Mouse (Mus musculus): ENCODE data around the gene Ciz1. TPM values are rescaled to one million over a fixed set of nuclear protein-coding genes. Genes with fewer than 3 reads are reported as not detected.

Gene Ciz1
- polyA plus RNA-seq, 1 experiment from 2014 or later: 38.4 TPM

GRCm38 (mm10) chr2:32310096-32310845, 41.9 kb upstream of the Ciz1 start:
- 80% methylated on average over 18 of the region's 18 CpGs for WGBS

GRCm38 (mm10) chr2:32311443-32312317, 40.4 kb upstream of the Ciz1 start:
- peak overlapping the region; percentile 98 for H3K4me2 ChIP-seq (ENCODE audit: low read depth, low read length)
- H3K9me3 ChIP-seq (replicated peaks; ENCODE audit: control insufficient read depth, low read length): no peaks in the 10 kb centered on the region
- no peak for ATAC-seq (replicated peaks; ENCODE audit: extremely low read depth, insufficient read depth, low FRiP score)
- H3K27ac ChIP-seq (ENCODE audit: low read length): no peak overlapping the region
- no peaks in the 10 kb centered on the region for H3K36me3 ChIP-seq (ENCODE audit: control insufficient read depth, insufficient read depth)
- 12% methylated on average over 34 of the region's 42 CpGs for WGBS
- peaks cover 14% of the 10 kb centered on the region for H3K27me3 ChIP-seq (ENCODE audit: control insufficient read depth, insufficient read depth, low read length)
- peaks cover 18% of the 10 kb centered on the region for H3K4me1 ChIP-seq (ENCODE audit: control insufficient read depth, insufficient read depth, low read length)
- peak overlapping the region; percentile 76 for H3K9ac ChIP-seq (ENCODE audit: low read length)
- H3K4me3 ChIP-seq (ENCODE audit: low read length): peak overlapping the region; percentile 61

More at GRCm38 (mm10) chr2:32310096-32310845, 41.9 kb upstream of the Ciz1 start:
- no peak overlapping the region for H3K4me3 ChIP-seq (ENCODE audit: low read length)
- no peak for ATAC-seq (replicated peaks; ENCODE audit: extremely low read depth, insufficient read depth, low FRiP score)
- H3K27me3 ChIP-seq (ENCODE audit: control insufficient read depth, insufficient read depth, low read length): peaks cover 12% of the 10 kb centered on the region; the same call in 1 of the 2 replicates
- H3K9me3 ChIP-seq (replicated peaks; ENCODE audit: control insufficient read depth, low read length): no peaks in the 10 kb centered on the region
- H3K36me3 ChIP-seq (ENCODE audit: control insufficient read depth, insufficient read depth): peaks cover 14% of the 10 kb centered on the region
- H3K27ac ChIP-seq (ENCODE audit: low read length): no peak overlapping the region
- H3K4me1 ChIP-seq (ENCODE audit: control insufficient read depth, insufficient read depth, low read length): peaks cover 9% of the 10 kb centered on the region
- no peak overlapping the region for H3K4me2 ChIP-seq (ENCODE audit: low read depth, low read length)
- no peak overlapping the region for H3K9ac ChIP-seq (ENCODE audit: low read length)

DNA sequence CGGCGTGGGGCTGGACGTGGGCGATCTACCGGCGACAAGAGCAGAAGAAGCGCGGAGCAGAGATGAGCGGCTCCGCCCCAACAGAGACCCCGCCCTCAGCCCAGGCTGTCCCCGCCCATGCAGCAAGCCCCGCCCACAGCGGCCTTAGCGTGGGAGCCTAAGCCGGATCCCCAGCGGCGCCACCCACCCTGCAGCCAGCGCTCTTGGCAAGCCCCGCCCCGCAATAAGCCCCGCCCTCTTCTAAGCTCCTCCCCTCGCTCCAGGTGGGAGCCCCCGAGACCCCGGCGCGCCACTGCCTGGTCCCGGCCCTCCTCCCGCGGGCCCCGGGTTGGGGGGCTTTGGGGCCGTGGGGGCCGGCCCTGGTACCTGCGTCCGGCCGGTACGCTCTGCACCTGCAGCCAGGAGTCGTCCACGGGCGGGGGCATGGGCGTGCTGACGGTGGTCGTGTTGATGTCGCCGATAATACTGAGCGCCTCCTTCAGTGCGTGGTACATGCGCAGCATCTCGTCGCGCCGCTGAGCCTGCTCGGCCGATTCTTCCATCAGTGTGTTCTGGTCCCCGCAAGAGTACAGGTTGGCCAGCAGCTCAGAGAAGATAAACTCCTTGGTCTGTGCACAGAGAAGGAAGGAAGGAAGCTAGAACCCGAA, 39.7 kb upstream of the Ciz1 start:
- no peaks in the 10 kb centered on the region for H3K36me3 ChIP-seq (ENCODE audit: control insufficient read depth, insufficient read depth)
- H3K4me1 ChIP-seq (ENCODE audit: control insufficient read depth, insufficient read depth, low read length): peaks cover 22% of the 10 kb centered on the region
- H3K4me2 ChIP-seq (ENCODE audit: low read depth, low read length): peak overlapping the region; percentile 98
- ATAC-seq (replicated peaks; ENCODE audit: extremely low read depth, insufficient read depth, low FRiP score): peak; percentile 82
- peaks cover 17% of the 10 kb centered on the region for H3K27me3 ChIP-seq (ENCODE audit: control insufficient read depth, insufficient read depth, low read length)
- H3K27ac ChIP-seq (ENCODE audit: low read length): no peak overlapping the region
- no peaks in the 10 kb centered on the region for H3K9me3 ChIP-seq (replicated peaks; ENCODE audit: control insufficient read depth, low read length)
- peak overlapping the region; percentile 61 for H3K4me3 ChIP-seq (ENCODE audit: low read length)
- WGBS: 2% methylated on average over 56 of the region's 56 CpGs
- H3K9ac ChIP-seq (ENCODE audit: low read length): peak overlapping the region; percentile 76

- Histone ChIP-seq H3K9me3 (replicated peaks; ENCODE audit: control insufficient read depth, low read length) (no peaks in the 10 kb centered on the region), H3K9ac (ENCODE audit: low read length) (no peak overlapping the region), H3K27me3 (ENCODE audit: control insufficient read depth, insufficient read depth, low read length) (peaks cover 26% of the 10 kb centered on the region), H3K4me2 (ENCODE audit: low read depth, low read length) (no peak overlapping the region), H3K36me3 (ENCODE audit: control insufficient read depth, insufficient read depth) (no peaks in the 10 kb centered on the region), H3K27ac (ENCODE audit: low read length) (no peak overlapping the region; the same call in 1 of the 2 replicates), H3K4me1 (ENCODE audit: control insufficient read depth, insufficient read depth, low read length) (peaks cover 35% of the 10 kb centered on the region), H3K4me3 (ENCODE audit: low read length) (no peak overlapping the region)
- WGBS: 91% methylated on average over 14 of the region's 14 CpGs
- no peak for ATAC-seq (replicated peaks; ENCODE audit: extremely low read depth, insufficient read depth, low FRiP score)
These were observed 37.3 kb upstream of the Ciz1 start for GRCm38 (mm10) chr2:32314831-32315230.

DNA sequence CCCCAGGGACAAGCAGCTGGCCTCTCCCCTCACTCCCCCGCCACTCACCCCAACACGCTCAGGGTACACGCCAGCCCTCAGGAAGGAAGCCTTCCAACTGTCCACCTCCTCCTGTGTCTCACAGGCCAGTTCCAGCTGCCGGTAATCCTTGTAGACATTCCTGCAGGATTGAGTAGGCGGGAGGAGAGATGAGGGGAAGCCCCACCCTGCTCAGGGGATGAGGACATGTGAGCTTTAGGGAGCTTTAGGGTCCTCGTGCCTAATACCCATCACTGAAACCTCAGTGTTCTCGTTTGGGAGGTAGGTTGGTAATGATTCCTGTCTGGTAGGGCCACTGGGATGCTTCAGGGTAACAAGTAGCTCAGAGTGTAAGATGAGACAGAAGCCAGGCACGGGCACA, 36.4 kb upstream of the Ciz1 start:
- Histone ChIP-seq H3K9ac (ENCODE audit: low read length) (no peak overlapping the region), H3K27me3 (ENCODE audit: control insufficient read depth, insufficient read depth, low read length) (peaks cover 26% of the 10 kb centered on the region), H3K27ac (ENCODE audit: low read length) (peak overlapping the region; percentile 38), H3K4me2 (ENCODE audit: low read depth, low read length) (no peak overlapping the region), H3K36me3 (ENCODE audit: control insufficient read depth, insufficient read depth) (no peaks in the 10 kb centered on the region), H3K4me3 (ENCODE audit: low read length) (no peak overlapping the region), H3K9me3 (replicated peaks; ENCODE audit: control insufficient read depth, low read length) (no peaks in the 10 kb centered on the region), H3K4me1 (ENCODE audit: control insufficient read depth, insufficient read depth, low read length) (peaks cover 35% of the 10 kb centered on the region)
- no peak for ATAC-seq (replicated peaks; ENCODE audit: extremely low read depth, insufficient read depth, low FRiP score)
- 14% methylated on average over 8 of the region's 8 CpGs for WGBS

DNA sequence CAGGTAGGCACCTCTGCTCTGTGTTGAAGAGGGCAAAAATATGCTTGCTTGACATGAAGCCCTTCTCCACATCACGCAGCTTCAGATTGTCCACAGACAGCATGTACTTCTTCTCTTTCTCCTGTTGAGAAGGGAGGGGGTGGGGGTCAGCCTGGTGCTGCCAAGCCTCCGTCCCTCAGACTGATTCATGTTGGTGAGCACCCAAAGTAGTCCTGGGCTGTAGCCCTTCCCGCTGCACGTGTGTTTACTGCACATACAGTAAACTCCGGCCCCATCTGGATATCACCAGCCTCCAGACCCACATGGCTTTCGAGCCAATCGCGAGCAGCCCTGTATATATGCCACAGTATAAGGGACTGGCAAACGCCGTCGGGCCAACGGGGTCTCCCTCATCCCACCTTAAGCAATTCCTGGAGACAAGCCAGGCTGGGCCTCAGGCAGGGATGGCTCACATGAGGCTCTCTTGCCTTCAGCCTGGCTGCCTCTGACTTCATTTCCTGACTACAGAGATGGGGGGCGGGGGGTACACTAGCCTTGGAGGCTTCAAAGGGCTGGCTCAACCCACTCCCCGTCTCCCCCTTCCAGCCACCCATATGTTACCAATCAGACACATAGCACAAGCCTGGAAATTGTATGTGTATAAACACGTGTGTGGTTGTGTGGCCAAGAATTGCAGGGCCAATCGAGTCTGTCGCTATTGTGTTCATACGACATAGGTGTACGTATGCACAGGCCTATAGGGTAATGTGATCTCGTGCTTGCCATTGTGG, 35.1 kb upstream of the Ciz1 start:
- H3K4me1 ChIP-seq (ENCODE audit: control insufficient read depth, insufficient read depth, low read length): peaks cover 27% of the 10 kb centered on the region
- H3K9ac ChIP-seq (ENCODE audit: low read length): no peak overlapping the region
- peak; percentile 14; the same call in 1 of the 2 replicates for ATAC-seq (replicated peaks; ENCODE audit: extremely low read depth, insufficient read depth, low FRiP score)
- no peaks in the 10 kb centered on the region for H3K36me3 ChIP-seq (ENCODE audit: control insufficient read depth, insufficient read depth)
- 58% methylated on average over 20 of the region's 20 CpGs for whole genome bisulfite sequencing
- H3K4me3 ChIP-seq (ENCODE audit: low read length): no peak overlapping the region
- peaks cover 18% of the 10 kb centered on the region for H3K27me3 ChIP-seq (ENCODE audit: control insufficient read depth, insufficient read depth, low read length)
- peak overlapping the region; percentile 74 for H3K27ac ChIP-seq (ENCODE audit: low read length)
- no peaks in the 10 kb centered on the region for H3K9me3 ChIP-seq (replicated peaks; ENCODE audit: control insufficient read depth, low read length)
- no peak overlapping the region for H3K4me2 ChIP-seq (ENCODE audit: low read depth, low read length)

DNA sequence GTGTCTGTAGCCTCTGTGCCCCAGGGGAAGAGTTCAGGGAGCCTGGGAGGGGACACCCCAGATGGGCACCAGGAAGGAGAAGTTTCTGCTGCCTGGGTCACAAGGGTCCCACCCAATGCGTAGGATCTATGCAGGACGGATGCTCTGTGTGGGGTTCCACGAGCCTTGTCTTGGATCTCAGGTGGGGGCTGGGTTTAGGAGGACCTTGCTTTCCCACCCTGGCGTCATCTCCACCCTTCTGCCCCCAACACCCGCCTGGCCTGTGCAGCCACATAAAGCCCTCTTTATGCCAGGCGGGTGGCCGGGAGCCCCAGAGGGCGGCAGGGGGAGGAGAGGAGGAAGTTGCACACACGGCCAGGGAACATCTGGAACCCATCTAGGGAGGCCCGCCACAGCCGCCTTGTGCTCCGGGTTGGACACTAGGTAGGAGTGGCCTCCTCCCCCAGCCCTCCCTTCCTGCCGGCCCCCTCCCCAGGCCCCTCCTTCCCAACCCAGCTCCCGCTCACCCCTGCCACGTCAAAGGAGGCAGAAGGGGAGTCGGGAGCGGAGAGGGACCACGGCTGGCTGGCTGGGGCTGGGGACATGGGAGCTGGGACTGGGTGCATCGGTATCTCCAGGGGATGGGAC, 34.2 kb upstream of the Ciz1 start:
- Histone ChIP-seq H3K4me1 (ENCODE audit: control insufficient read depth, insufficient read depth, low read length) (peaks cover 26% of the 10 kb centered on the region), H3K9ac (ENCODE audit: low read length) (peak overlapping the region; percentile 74), H3K4me2 (ENCODE audit: low read depth, low read length) (peak overlapping the region; percentile 59), H3K27me3 (ENCODE audit: control insufficient read depth, insufficient read depth, low read length) (peaks cover 15% of the 10 kb centered on the region), H3K4me3 (ENCODE audit: low read length) (peak overlapping the region; percentile 50), H3K9me3 (replicated peaks; ENCODE audit: control insufficient read depth, low read length) (no peaks in the 10 kb centered on the region), H3K27ac (ENCODE audit: low read length) (peak overlapping the region; percentile 82), H3K36me3 (ENCODE audit: control insufficient read depth, insufficient read depth) (no peaks in the 10 kb centered on the region)
- peak; percentile 84 for ATAC-seq (replicated peaks; ENCODE audit: extremely low read depth, insufficient read depth, low FRiP score)
- 10% methylated on average over 17 of the region's 19 CpGs for WGBS

Data from heart, embryonic 16.5 days (tissue).